Mouse (Mus musculus) heart, embryonic 16.5 days (tissue): ENCODE data around the gene Zfp759. TPM values are rescaled to one million over a fixed set of nuclear protein-coding genes. Genes with fewer than 3 reads are reported as not detected.
"Not testable (repeated sequence)": the region's sequence is repeated elsewhere in the genome, so short reads cannot be mapped to it uniquely, and the experiment has no call there.

Experiments used
- ATAC-seq: fragments of 200-750 bp; cut with Nextera tagmentation; replicated peaks from 2 replicates; pipeline ENCODE4 v1.8.0; 2017; ENCODE audit warnings: moderate number of reproducible peaks; ENCODE audit not compliant: insufficient read depth, low FRiP score; ENCODE audit errors: extremely low read depth
- H3K27ac ChIP-seq: fragments of 300-500 bp; sonication (generic); 2 replicates; pipeline ENCODE4 v1.5.1; 2014; ENCODE audit warnings: mild to moderate bottlenecking, low read length, control low read depth, moderate library complexity
- H3K27me3 ChIP-seq: fragments of 300-500 bp; sonication (generic); 2 replicates; pipeline ENCODE4 v1.6.1; 2014; ENCODE audit warnings: low read length, mixed read lengths; ENCODE audit not compliant: control insufficient read depth, insufficient read depth
- H3K36me3 ChIP-seq: fragments of 300-500 bp; sonication (generic); 2 replicates; pipeline ENCODE4 v1.6.1; 2014; ENCODE audit not compliant: control insufficient read depth, insufficient read depth
- H3K4me1 ChIP-seq: fragments of 300-500 bp; sonication (generic); 2 replicates; pipeline ENCODE4 v1.6.1; 2014; ENCODE audit warnings: low read length, mixed read lengths; ENCODE audit not compliant: control insufficient read depth, insufficient read depth
- H3K4me2 ChIP-seq: fragments of 300-500 bp; sonication (generic); 2 replicates; pipeline ENCODE4 v1.6.1; 2014; ENCODE audit warnings: low read depth, mild to moderate bottlenecking, control low read depth, low read length
- H3K4me3 ChIP-seq: fragments of 300-500 bp; sonication (generic); 2 replicates; pipeline ENCODE4 v1.5.1; 2014; ENCODE audit warnings: mild to moderate bottlenecking, control low read depth, low read length
- H3K9ac ChIP-seq: fragments of 300-500 bp; sonication (generic); 2 replicates; pipeline ENCODE4 v1.6.1; 2014; ENCODE audit warnings: low read length, control low read depth
- H3K9me3 ChIP-seq: fragments of 300-500 bp; sonication (generic); replicated peaks from 2 replicates; pipeline ENCODE4 v1.6.1; 2016; ENCODE audit warnings: low read length; ENCODE audit not compliant: control insufficient read depth
- WGBS: fragments of 180-500 bp; shearing (Covaris S2); extraction: QIAGEN DNeasy Blood & Tissue Kit; methylation state at CpG from one replicate; pipeline ENCODE4 v1.1.7; 2014; 5-methylcytosine and 5-hydroxymethylcytosine counted together
- polyA plus RNA-seq: library from polyadenylated mRNA; unstranded; fragments of >200 nt; fragmentation: Nextera tagmentation; extraction: Ambion mirVana; gene quantifications from 2 replicates; pipeline ENCODE4 v1.2.1, GENCODE M21; 2015

The Zfp759 gene
- polyA plus RNA-seq, 1 experiment from 2014 or later = 1.4 TPM

- Histone ChIP-seq H3K9me3 (no peaks in the 10 kb centered on the region; the same call in 1 of the 2 replicates), H3K27me3 (no peaks in the 10 kb centered on the region), H3K27ac (peak overlapping the region; percentile 53), H3K36me3 (peaks cover 8% of the 10 kb centered on the region), H3K4me2 (peak overlapping the region; percentile 88), H3K9ac (peak overlapping the region; percentile 44), H3K4me1 (peaks cover 6% of the 10 kb centered on the region), H3K4me3 (peak overlapping the region; percentile 92)
- WGBS = 7% methylated on average over 9 of the region's 9 CpGs
- ATAC-seq = peak; percentile 63
Observed at GRCm38 (mm10) chr13:67108821-67109206, 12.6 kb upstream of the Zfp759 start.

GRCm38 (mm10) chr13:67112096-67112495, 9.4 kb upstream of the Zfp759 start:
- Histone ChIP-seq H3K4me3 (no peak overlapping the region), H3K27me3 (no peaks in the 10 kb centered on the region), H3K4me1 (peaks cover 6% of the 10 kb centered on the region), H3K36me3 (no peaks in the 10 kb centered on the region), H3K27ac (no peak overlapping the region), H3K9me3 (no peaks in the 10 kb centered on the region), H3K4me2 (no peak overlapping the region), H3K9ac (no peak overlapping the region)
- WGBS = 77% methylated on average over 12 of the region's 12 CpGs
- ATAC-seq = no peak

GRCm38 (mm10) chr13:67113287-67113686, 8.2 kb upstream of the Zfp759 start:
- H3K27ac ChIP-seq = no peak overlapping the region
- no peak overlapping the region for H3K4me2 ChIP-seq
- ATAC-seq = no peak
- H3K9me3 ChIP-seq = no peaks in the 10 kb centered on the region
- no peaks in the 10 kb centered on the region for H3K4me1 ChIP-seq
- no peaks in the 10 kb centered on the region for H3K36me3 ChIP-seq
- no peak overlapping the region for H3K4me3 ChIP-seq
- H3K27me3 ChIP-seq = no peaks in the 10 kb centered on the region
- no peak overlapping the region for H3K9ac ChIP-seq
- 86% methylated on average over 2 of the region's 2 CpGs for WGBS

- H3K27me3 ChIP-seq, H3K4me2 ChIP-seq, H3K36me3 ChIP-seq, ATAC-seq, H3K4me1 ChIP-seq, H3K9me3 ChIP-seq, H3K9ac ChIP-seq, H3K4me3 ChIP-seq, H3K27ac ChIP-seq: not testable (repeated sequence)
- 83% methylated on average over 8 of the region's 8 CpGs for WGBS
Observed at GRCm38 (mm10) chr13:67116163-67116562, 5.3 kb upstream of the Zfp759 start, which contains the start of gene Rslcan18. Gene Rslcan18, minus strand, starts transcription at chr13:67116263.

- Histone ChIP-seq H3K9ac (no peak overlapping the region), H3K4me3 (no peak overlapping the region), H3K27ac (no peak overlapping the region), H3K9me3 (no peaks in the 10 kb centered on the region), H3K27me3 (no peaks in the 10 kb centered on the region; the same call in 1 of the 2 replicates), H3K4me1 (peaks cover 6% of the 10 kb centered on the region), H3K4me2 (no peak overlapping the region), H3K36me3 (no peaks in the 10 kb centered on the region)
- 80% methylated on average over 1 of the region's 1 CpGs for WGBS
- no peak for ATAC-seq
Observed at GRCm38 (mm10) chr13:67124460-67124859, 3.0 kb downstream of the Zfp759 start.

- H3K4me3 ChIP-seq = peak overlapping the region; percentile 69; the same call in 1 of the 2 replicates
- peak overlapping the region; percentile 84; the same call in 1 of the 2 replicates for H3K4me2 ChIP-seq
Observed at GRCm38 (mm10) chr13:67127507-67127906, 6.0 kb downstream of the Zfp759 start.

GRCm38 (mm10) chr13:67128038-67128721, 6.7 kb downstream of the Zfp759 start:
- peak overlapping the region; percentile 69 for H3K4me3 ChIP-seq
- H3K27ac ChIP-seq = peak overlapping the region; percentile 58
- no peaks in the 10 kb centered on the region for H3K9me3 ChIP-seq
- peak overlapping the region; percentile 84 for H3K4me2 ChIP-seq
- H3K4me1 ChIP-seq = peaks cover 6% of the 10 kb centered on the region
- H3K36me3 ChIP-seq = no peaks in the 10 kb centered on the region
- peak; percentile 86 for ATAC-seq
- H3K27me3 ChIP-seq = no peaks in the 10 kb centered on the region; the same call in 1 of the 2 replicates
- 2% methylated on average over 18 of the region's 18 CpGs for WGBS
- H3K9ac ChIP-seq = peak overlapping the region; percentile 84

More at GRCm38 (mm10) chr13:67127507-67127906, 6.0 kb downstream of the Zfp759 start:
- WGBS = 71% methylated on average over 10 of the region's 10 CpGs
- H3K9ac ChIP-seq, H3K27ac ChIP-seq, H3K9me3 ChIP-seq, H3K36me3 ChIP-seq, H3K27me3 ChIP-seq, ATAC-seq, H3K4me1 ChIP-seq: not testable (repeated sequence)

GRCm38 (mm10) chr13:67166122-67166521, 44.7 kb downstream of the Zfp759 start:
- H3K9me3 ChIP-seq, ATAC-seq, H3K4me2 ChIP-seq, H3K27me3 ChIP-seq, H3K4me1 ChIP-seq, H3K27ac ChIP-seq, H3K9ac ChIP-seq, H3K36me3 ChIP-seq, H3K4me3 ChIP-seq: not testable (repeated sequence)
- WGBS = 48% methylated on average over 4 of the region's 4 CpGs

GRCm38 (mm10) chr13:67172991-67173722, 51.7 kb downstream of the Zfp759 start, which contains the start of gene Rsl1:
Gene Rsl1, plus strand, starts transcription at chr13:67173182.
- not testable (repeated sequence) for H3K36me3 ChIP-seq

More at GRCm38 (mm10) chr13:67172991-67173722, 51.7 kb downstream of the Zfp759 start, which contains the start of gene Rsl1:
- WGBS = under 1% methylated on average over 17 of the region's 17 CpGs
- peak; percentile 97 for ATAC-seq
- peak within 1 kb of the TSS; percentile 82 for H3K9ac ChIP-seq
- peak within 1 kb of the TSS; percentile 69 for H3K27ac ChIP-seq
- not testable (repeated sequence) for H3K4me1 ChIP-seq, H3K9me3 ChIP-seq, H3K27me3 ChIP-seq
- peak within 1 kb of the TSS; percentile 60 for H3K4me2 ChIP-seq
- peak within 1 kb of the TSS; percentile 84 for H3K4me3 ChIP-seq
